ENCODE assay signal across 22 mouse cellular contexts in the genomic region with DNA sequence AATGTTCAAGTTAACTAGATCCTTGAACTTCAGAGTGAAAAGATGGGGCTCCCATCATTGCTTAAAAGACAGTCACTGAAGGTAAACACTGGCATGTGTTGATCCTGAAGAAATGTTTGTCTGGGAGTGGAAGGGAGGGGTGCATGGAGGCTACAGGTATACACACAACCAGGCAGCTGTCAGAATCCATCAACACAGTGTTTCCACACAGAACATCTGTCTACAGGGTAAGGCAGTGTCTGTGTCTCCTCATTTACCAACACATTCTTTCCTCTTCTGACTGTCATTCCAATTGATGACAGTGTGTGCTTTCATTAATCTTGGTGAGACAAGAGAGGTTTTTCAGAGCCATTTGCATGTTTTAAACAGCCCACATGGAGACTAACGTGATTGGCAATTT.
A peak's percentile ranks its signal among the peaks of the same experiment; 100 is the strongest.
DNase-seq lines count a peak whose midpoint lies in the region; ATAC-seq lines count a peak whose summit lies in the region.
"Had no signal": no experiment of that assay in that cellular context is flagged by ENCODE, and none has a peak within 500 bp of the region (broad histone marks: within the 10 kb centered on the region; RNA-seq: fewer than 3 reads in every experiment).

No protein-coding gene starts in this region.

- H3K9ac ChIP-seq in embryonic facial prominence, embryonic 14.5 days (ENCODE audit: low read depth, low read length), result no peak overlapping the region
- H3K9ac ChIP-seq in hindbrain, embryonic 14.5 days, result no peak overlapping the region
- no peak overlapping the region for H3K9ac ChIP-seq in hindbrain, embryonic 16.5 days (ENCODE audit: low read depth, low read length)
- H3K9ac ChIP-seq in neural tube, embryonic 15.5 days (replicated peaks), result no peak overlapping the region
- H3K9ac ChIP-seq: embryonic facial prominence, embryonic 15.5 days; forebrain, embryonic 15.5 days had no signal

- 24% methylated on average over 1 of the region's 1 CpGs for WGBS in embryonic facial prominence, embryonic 14.5 days
- WGBS in embryonic facial prominence, embryonic 10.5 days, result 46% methylated on average over 1 of the region's 1 CpGs
- 35% methylated on average over 1 of the region's 1 CpGs for WGBS in hindbrain, embryonic 14.5 days
- WGBS in hindbrain, embryonic 16.5 days, result 55% methylated on average over 1 of the region's 1 CpGs
- WGBS in neural tube, embryonic 15.5 days, result 19% methylated on average over 1 of the region's 1 CpGs

- no peaks in the 10 kb centered on the region for H3K4me1 ChIP-seq in embryonic facial prominence, embryonic 14.5 days (ENCODE audit: control insufficient read depth, insufficient read depth, low read length)
- H3K4me1 ChIP-seq in embryonic facial prominence, embryonic 10.5 days, result no peaks in the 10 kb centered on the region
- no peaks in the 10 kb centered on the region for H3K4me1 ChIP-seq in hindbrain, embryonic 14.5 days (replicated peaks; ENCODE audit: control insufficient read depth, insufficient read depth, low read length)
- no peaks in the 10 kb centered on the region for H3K4me1 ChIP-seq in hindbrain, embryonic 16.5 days (ENCODE audit: control insufficient read depth, insufficient read depth, low read depth, low read length)
- no peaks in the 10 kb centered on the region for H3K4me1 ChIP-seq in neural tube, embryonic 15.5 days
- H3K4me1 ChIP-seq: embryonic facial prominence, embryonic 15.5 days; forebrain, embryonic 15.5 days had no signal

- H3K4me3 ChIP-seq in embryonic facial prominence, embryonic 14.5 days (ENCODE audit: low read depth, low read length), result no peak overlapping the region
- H3K4me3 ChIP-seq in embryonic facial prominence, embryonic 10.5 days, result no peak overlapping the region
- H3K4me3 ChIP-seq in hindbrain, embryonic 14.5 days (replicated peaks; ENCODE audit: low read length), result no peak overlapping the region
- H3K4me3 ChIP-seq in hindbrain, embryonic 16.5 days (ENCODE audit: low read length), result no peak overlapping the region
- H3K4me3 ChIP-seq in neural tube, embryonic 15.5 days (replicated peaks), result no peak overlapping the region
- H3K4me3 ChIP-seq: embryonic facial prominence, embryonic 15.5 days; forebrain, embryonic 15.5 days; heart, adult 2 months had no signal

- no peak for ATAC-seq in embryonic facial prominence, embryonic 14.5 days (ENCODE audit: low read depth)
- ATAC-seq in hindbrain, embryonic 14.5 days (ENCODE audit: low FRiP score), result peak; percentile 51; the same call in 1 of the 2 replicates
- no peak for ATAC-seq in hindbrain, embryonic 16.5 days
- ATAC-seq in neural tube, embryonic 15.5 days (ENCODE audit: low FRiP score), result peak; percentile 53
- ATAC-seq: activated CD4-positive, CD25-positive, alpha-beta regulatory T cell, adult 4 months; forebrain, embryonic 15.5 days; intestine, postnatal 0 days had no signal

- H3K9me3 ChIP-seq in embryonic facial prominence, embryonic 14.5 days (ENCODE audit: control insufficient read depth, low read length), result no peaks in the 10 kb centered on the region
- no peaks in the 10 kb centered on the region for H3K9me3 ChIP-seq in embryonic facial prominence, embryonic 10.5 days
- no peaks in the 10 kb centered on the region for H3K9me3 ChIP-seq in hindbrain, embryonic 14.5 days (ENCODE audit: control insufficient read depth, low read length)
- H3K9me3 ChIP-seq in hindbrain, embryonic 16.5 days (ENCODE audit: control insufficient read depth, low read length), result no peaks in the 10 kb centered on the region
- H3K9me3 ChIP-seq in neural tube, embryonic 15.5 days (replicated peaks), result no peaks in the 10 kb centered on the region
- H3K9me3 ChIP-seq: embryonic facial prominence, embryonic 15.5 days; forebrain, embryonic 15.5 days had no signal

- peak; percentile 13 for DNase-seq in embryonic facial prominence, embryonic 14.5 days (ENCODE audit: low spot score)
- no peak for DNase-seq in embryonic facial prominence, embryonic 10.5 days (ENCODE audit: low spot score)
- DNase-seq in hindbrain, embryonic 14.5 days (ENCODE audit: low spot score), result no peak
- DNase-seq in neural tube, embryonic 10.5 days (ENCODE audit: extremely low spot score, low spot score), result no peak
- DNase-seq: adrenal gland, adult 8-10 months; adrenal gland, postnatal 25 days; cerebellum, adult 11-12 months; cerebellum, adult 8-10 months; cerebellum, postnatal 10 days; cerebellum, postnatal 36 days; embryo, embryonic 11 days; gastrocnemius, postnatal 10 days; gastrocnemius, postnatal 36 days; heart, adult 2 months; kidney, adult 2 months had no signal

- no peaks in the 10 kb centered on the region for H3K27me3 ChIP-seq in embryonic facial prominence, embryonic 14.5 days (replicated peaks; ENCODE audit: control insufficient read depth, insufficient read depth, low read length)
- no peaks in the 10 kb centered on the region for H3K27me3 ChIP-seq in embryonic facial prominence, embryonic 10.5 days (replicated peaks; ENCODE audit: low read depth, poor library complexity, severe bottlenecking)
- H3K27me3 ChIP-seq in hindbrain, embryonic 14.5 days (ENCODE audit: control insufficient read depth, insufficient read depth, low read length), result no peaks in the 10 kb centered on the region
- H3K27me3 ChIP-seq in hindbrain, embryonic 16.5 days (replicated peaks; ENCODE audit: control insufficient read depth, insufficient read depth, low read length), result no peaks in the 10 kb centered on the region
- H3K27me3 ChIP-seq in neural tube, embryonic 15.5 days (replicated peaks), result no peaks in the 10 kb centered on the region
- H3K27me3 ChIP-seq: embryonic facial prominence, embryonic 15.5 days; forebrain, embryonic 15.5 days had no signal

- no peak overlapping the region for H3K27ac ChIP-seq in embryonic facial prominence, embryonic 14.5 days (replicated peaks; ENCODE audit: low read depth, low read length)
- no peak overlapping the region for H3K27ac ChIP-seq in embryonic facial prominence, embryonic 10.5 days (replicated peaks)
- no peak overlapping the region for H3K27ac ChIP-seq in hindbrain, embryonic 14.5 days
- no peak overlapping the region for H3K27ac ChIP-seq in hindbrain, embryonic 16.5 days (ENCODE audit: low read depth, low read length)
- H3K27ac ChIP-seq in neural tube, embryonic 15.5 days (replicated peaks), result no peak overlapping the region
- H3K27ac ChIP-seq: embryonic facial prominence, embryonic 15.5 days; forebrain, embryonic 15.5 days; heart, adult 2 months had no signal

- no peak overlapping the region for H3K4me2 ChIP-seq in embryonic facial prominence, embryonic 14.5 days (ENCODE audit: low read depth, low read length)
- no peak overlapping the region for H3K4me2 ChIP-seq in hindbrain, embryonic 14.5 days (replicated peaks)
- no peak overlapping the region for H3K4me2 ChIP-seq in hindbrain, embryonic 16.5 days (ENCODE audit: low read length)
- H3K4me2 ChIP-seq in neural tube, embryonic 15.5 days, result no peak overlapping the region
- H3K4me2 ChIP-seq: embryonic facial prominence, embryonic 15.5 days; forebrain, embryonic 15.5 days; heart, embryonic 11.5 days had no signal

- no peaks in the 10 kb centered on the region for H3K36me3 ChIP-seq in embryonic facial prominence, embryonic 14.5 days (ENCODE audit: control insufficient read depth, insufficient read depth, low read length)
- H3K36me3 ChIP-seq in embryonic facial prominence, embryonic 10.5 days (replicated peaks), result no peaks in the 10 kb centered on the region
- no peaks in the 10 kb centered on the region for H3K36me3 ChIP-seq in hindbrain, embryonic 14.5 days (replicated peaks; ENCODE audit: control insufficient read depth, insufficient read depth)
- no peaks in the 10 kb centered on the region for H3K36me3 ChIP-seq in hindbrain, embryonic 16.5 days (ENCODE audit: control insufficient read depth, insufficient read depth, low read length)
- H3K36me3 ChIP-seq in neural tube, embryonic 15.5 days, result no peaks in the 10 kb centered on the region
- H3K36me3 ChIP-seq: embryonic facial prominence, embryonic 15.5 days; forebrain, embryonic 15.5 days had no signal

Comparison
In these comparisons a context has a peak if more than half of its experiments do, and no peak if none do; other contexts are left out.
1. ATAC-seq: peak in hindbrain, embryonic 14.5 days (single experiment) and neural tube, embryonic 15.5 days (single experiment); none in embryonic facial prominence, embryonic 14.5 days (single experiment) and hindbrain, embryonic 16.5 days (single experiment).